Mouse (Mus musculus) liver, embryonic 14.5 days (tissue): ENCODE results near the gene Sept1. TPM values are rescaled to one million over a fixed set of nuclear protein-coding genes. Genes with fewer than 3 reads are reported as not detected.

Source experiments
- ATAC-seq: fragments of 200-750 bp; cut with Nextera tagmentation; 2 replicates; pipeline ENCODE4 v1.8.0; 2017; ENCODE audit warnings: moderate number of reproducible peaks, mild to moderate bottlenecking, moderate library complexity; ENCODE audit not compliant: insufficient read depth
- DNase-seq, 3 experiments: peaks; one replicate each; pipeline ENCODE4 v3.0.0-alpha.2; 2012 to 2013; ENCODE audit warnings: low read depth in 3 of 3, low spot score in 3 of 3
- H3K27ac ChIP-seq: fragments of 300-500 bp; sonication (generic); 2 replicates; pipeline ENCODE4 v1.5.1; 2014; ENCODE audit warnings: moderate library complexity, mild to moderate bottlenecking, control low read depth, inconsistent platforms
- H3K27me3 ChIP-seq: fragments of 300-500 bp; sonication (generic); 2 replicates; pipeline ENCODE4 v1.6.1; 2014; ENCODE audit warnings: mild to moderate bottlenecking, low read length, moderate library complexity; ENCODE audit not compliant: control insufficient read depth, insufficient read depth
- H3K36me3 ChIP-seq: fragments of 300-500 bp; sonication (generic); replicated peaks from 2 replicates; pipeline ENCODE4 v1.6.1; 2014; ENCODE audit warnings: low read depth; ENCODE audit not compliant: control insufficient read depth, insufficient read depth
- H3K4me1 ChIP-seq, 2 experiments: fragments of 200-500 bp in 1 of 2; fragments of 300-500 bp in 1 of 2; sonication (generic) in 1 of 2; replicated peaks; 2 replicates each; pipeline ENCODE4 v1.6.1; 2012 to 2014; ENCODE audit warnings: antibody characterized with exemption in 1 of 2, inconsistent platforms in 1 of 2, low read length in 1 of 2; ENCODE audit not compliant: control insufficient read depth in 2 of 2, insufficient read depth in 2 of 2
- H3K4me2 ChIP-seq: fragments of 300-500 bp; sonication (generic); 2 replicates; pipeline ENCODE4 v1.6.1; 2014; ENCODE audit warnings: low read depth, mild to moderate bottlenecking, control low read depth, moderate library complexity
- H3K4me3 ChIP-seq, 2 experiments: fragments of 200-500 bp in 1 of 2; fragments of 300-500 bp in 1 of 2; sonication (generic) in 1 of 2; 2 replicates each; pipeline ENCODE4 v1.5.1; 2012 to 2014; ENCODE audit warnings: low read depth in 2 of 2, low read length in 2 of 2, mild to moderate bottlenecking in 2 of 2, control low read depth in 1 of 2, inconsistent platforms in 1 of 2, moderate library complexity in 1 of 2; ENCODE audit not compliant: insufficient read depth in 1 of 2
- H3K9ac ChIP-seq: fragments of 300-500 bp; sonication (generic); replicated peaks from 2 replicates; pipeline ENCODE4 v1.6.1; 2014; ENCODE audit warnings: mild to moderate bottlenecking, control low read depth, moderate library complexity
- H3K9me3 ChIP-seq: fragments of 300-500 bp; sonication (generic); 2 replicates; pipeline ENCODE4 v1.6.1; 2016; ENCODE audit warnings: low read length, mixed read lengths; ENCODE audit not compliant: control insufficient read depth
- CTCF ChIP-seq: IDR thresholded peaks from 2 replicates; pipeline ENCODE4 v1.5.1; 2016; ENCODE audit warnings: antibody characterized with exemption, low read depth, control low read depth
- EP300 ChIP-seq: IDR thresholded peaks from 2 replicates; pipeline ENCODE4 v1.6.1; 2016; ENCODE audit warnings: antibody characterized with exemption, low read depth
- WGBS: fragments of 180-500 bp; shearing (Covaris S2); extraction: QIAGEN DNeasy Blood & Tissue Kit; methylation state at CpG from one replicate; pipeline ENCODE4 v1.1.7; 2014; ENCODE audit not compliant: insufficient replicate concordance; 5-methylcytosine and 5-hydroxymethylcytosine counted together
- polyA plus RNA-seq, 2 experiments: library from polyadenylated mRNA; depleted of rRNA in 1 of 2; stranded (reverse) in 1 of 2; unstranded in 1 of 2; fragments of >200 nt; fragmentation: Nextera tagmentation in 1 of 2; extraction: Ambion mirVana in 1 of 2; gene quantifications; 2 replicates each; pipeline versions ENCODE4 v1.2.1 to v1.2.3; 2012 to 2014

Sept1 gene
- polyA plus RNA-seq, 2 experiments, result 7.0 to 16.1 TPM

DNA sequence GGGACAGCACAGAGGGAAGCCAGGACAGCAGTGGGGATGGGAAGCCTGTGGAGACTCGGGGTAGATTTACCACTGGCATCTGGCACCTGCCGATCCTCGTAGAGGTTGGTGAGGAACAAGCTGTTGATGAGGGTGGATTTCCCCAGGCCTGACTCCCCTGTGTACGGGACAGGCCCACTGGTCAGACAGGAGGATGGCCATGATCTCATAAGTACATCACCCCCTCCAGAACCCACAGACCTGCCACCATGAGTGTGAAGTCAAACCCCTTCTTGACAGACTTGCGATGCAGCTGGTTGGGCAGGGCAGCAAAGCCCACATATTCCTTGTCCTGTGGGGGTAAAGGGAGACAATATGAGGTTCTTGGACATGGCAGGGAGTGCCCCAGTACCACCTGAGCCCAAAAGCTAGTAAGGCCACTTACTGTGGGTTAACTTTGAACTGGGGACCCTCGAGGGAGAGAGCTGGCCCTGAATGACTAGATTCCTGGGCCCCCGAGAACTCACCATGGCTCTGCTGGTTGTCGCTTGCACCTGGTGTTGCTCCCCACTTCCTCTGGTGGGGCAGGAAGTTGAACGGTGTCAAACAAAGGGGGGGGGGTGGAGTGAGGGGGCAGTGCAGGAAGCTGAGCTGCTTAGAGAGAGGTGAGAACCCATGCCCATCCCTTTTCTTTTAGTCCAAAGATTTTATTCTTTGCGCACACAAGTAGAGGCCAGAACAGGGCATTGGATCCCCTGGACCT lies 14.9 kb downstream of the Sept1 start:
- Histone ChIP-seq H3K4me1 (peaks cover 29 to 41% of the 10 kb centered on the region in 2 experiments), H3K27me3 (no peaks in the 10 kb centered on the region), H3K4me2 (peak overlapping the region; percentile 49), H3K36me3 (no peaks in the 10 kb centered on the region), H3K27ac (peak overlapping the region; percentile 91), H3K9me3 (no peaks in the 10 kb centered on the region), H3K9ac (peak overlapping the region; percentile 61), H3K4me3 (peak overlapping the region; percentile 1 to 12; a peak in 2 of 4 replicates)
- 30% methylated on average over 10 of the region's 10 CpGs for WGBS
- ATAC-seq (peak; percentile 12; the same call in 1 of the 2 replicates), DNase-seq (no peak)
- TF ChIP-seq CTCF (no peak), EP300 (no peak)

DNA sequence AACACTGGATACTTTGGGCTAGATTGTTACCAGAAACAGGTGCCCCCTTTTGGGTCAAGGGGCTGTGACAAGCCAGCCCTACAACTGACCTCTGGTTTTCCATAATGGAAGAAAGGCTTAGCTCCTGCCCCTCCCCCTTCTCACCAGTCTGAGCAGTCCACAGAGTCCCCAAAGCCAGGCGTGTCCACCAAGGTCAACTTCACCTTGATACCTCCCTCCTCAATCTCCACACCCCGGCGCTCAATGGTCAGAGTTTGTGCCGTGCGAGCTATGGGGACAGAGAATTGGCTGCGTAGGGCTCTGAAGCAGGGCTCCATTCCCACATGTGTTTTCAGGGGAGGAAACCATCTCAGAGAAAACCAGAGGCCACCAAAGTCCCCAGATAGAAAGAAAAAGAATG lies 15.5 kb downstream of the Sept1 start:
- Histone ChIP-seq H3K36me3 (no peaks in the 10 kb centered on the region), H3K27me3 (no peaks in the 10 kb centered on the region), H3K4me2 (peak overlapping the region; percentile 49), H3K4me3 (peak overlapping the region; percentile 2 to 12; a peak in 3 of 4 replicates), H3K27ac (peak overlapping the region; percentile 91), H3K9ac (peak overlapping the region; percentile 0), H3K9me3 (no peaks in the 10 kb centered on the region), H3K4me1 (peaks cover 23 to 36% of the 10 kb centered on the region in 2 experiments)
- no peak for ATAC-seq
- WGBS, result 64% methylated on average over 6 of the region's 6 CpGs
- no peak for TF ChIP-seq EP300
- no peak for TF ChIP-seq CTCF
- DNase-seq, result no peak

DNA sequence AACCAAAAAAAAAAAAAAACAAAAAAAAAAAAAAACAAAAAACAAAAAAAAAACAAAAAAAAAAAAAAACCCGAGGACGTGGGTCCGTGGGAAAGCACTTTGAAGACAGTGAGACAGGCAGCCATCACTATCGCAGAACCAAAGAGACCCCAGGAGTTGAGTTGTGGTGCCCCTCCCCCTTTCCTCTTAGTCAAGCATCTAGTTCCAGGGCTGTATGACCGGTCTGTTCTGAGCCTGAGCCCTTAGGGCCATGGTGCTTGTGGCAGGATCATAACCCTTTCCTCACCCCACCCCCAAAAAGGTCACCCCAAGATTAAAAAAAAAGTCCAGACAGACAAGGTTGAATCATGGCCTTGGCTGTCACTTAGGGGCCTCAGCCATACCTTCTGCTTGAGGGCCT lies 16.6 kb downstream of the Sept1 start:
- no peak overlapping the region for H3K9ac ChIP-seq
- 76% methylated on average over 5 of the region's 5 CpGs for WGBS
- no peak overlapping the region for H3K4me2 ChIP-seq
- no peaks in the 10 kb centered on the region for H3K27me3 ChIP-seq
- H3K36me3 ChIP-seq, result no peaks in the 10 kb centered on the region
- TF ChIP-seq EP300 (no peak), CTCF (no peak)
- H3K27ac ChIP-seq, result no peak overlapping the region
- H3K4me1 ChIP-seq, result peaks cover 22 to 36% of the 10 kb centered on the region in 2 experiments
- no peaks in the 10 kb centered on the region for H3K9me3 ChIP-seq
- H3K4me3 ChIP-seq, result no peak overlapping the region
- DNase-seq (no peak), ATAC-seq (no peak)

DNA sequence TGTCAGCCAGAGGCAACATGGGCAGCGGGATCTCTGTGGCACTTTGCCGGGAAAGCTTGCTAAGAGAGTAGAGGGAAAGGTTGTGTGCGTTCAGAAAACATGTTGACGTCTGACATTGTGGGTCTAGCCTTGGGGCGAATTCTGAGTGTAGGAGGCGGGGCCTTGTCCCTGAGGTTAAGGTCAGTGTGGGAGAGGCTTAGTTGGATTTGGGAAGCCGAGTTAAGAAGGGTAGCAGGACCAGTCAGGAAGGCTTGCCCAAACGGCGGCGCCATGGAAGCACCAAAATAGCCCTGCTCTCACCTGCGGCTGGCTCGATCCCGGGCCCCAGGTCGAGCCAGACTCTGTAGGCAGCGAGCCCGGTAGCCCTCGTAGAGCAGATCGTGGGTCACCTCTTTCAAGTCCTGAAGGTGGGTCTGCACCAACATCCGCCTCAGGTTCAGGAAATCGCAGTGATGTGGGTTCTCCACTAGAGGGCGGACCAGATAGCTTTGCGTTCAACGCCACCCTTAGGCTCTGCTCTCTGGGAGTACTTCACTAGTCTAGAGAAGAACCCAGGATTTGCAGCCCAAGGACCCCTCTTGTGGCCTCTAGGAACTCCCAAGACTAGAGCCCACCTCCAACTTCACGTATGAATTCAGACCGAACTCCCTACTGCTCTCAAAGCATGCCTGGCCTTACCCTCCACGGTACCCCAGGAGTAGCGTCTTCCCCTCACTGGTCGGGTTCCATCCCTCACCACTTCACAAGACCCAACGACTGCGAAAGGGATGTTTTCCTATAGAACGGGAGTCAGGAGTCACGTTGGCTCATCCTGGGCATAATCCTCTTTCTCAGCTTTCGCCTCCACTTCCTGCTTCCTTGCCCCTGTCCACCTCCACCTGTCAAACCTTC lies 17.7 kb downstream of the Sept1 start:
- ATAC-seq (peak; percentile 34; the same call in 1 of the 2 replicates), DNase-seq (peak in 2 of 3 experiments; percentile 55 to 67)
- Histone ChIP-seq H3K9me3 (no peaks in the 10 kb centered on the region), H3K4me2 (peak overlapping the region; percentile 41), H3K4me1 (peaks cover 22 to 36% of the 10 kb centered on the region in 2 experiments), H3K27ac (no peak overlapping the region), H3K36me3 (no peaks in the 10 kb centered on the region), H3K4me3 (peak overlapping the region; percentile 7 to 27; a peak in 2 of 4 replicates), H3K27me3 (no peaks in the 10 kb centered on the region), H3K9ac (no peak overlapping the region)
- no peak for TF ChIP-seq EP300
- TF ChIP-seq CTCF, result peak; percentile 96
- WGBS, result 28% methylated on average over 33 of the region's 33 CpGs

DNA sequence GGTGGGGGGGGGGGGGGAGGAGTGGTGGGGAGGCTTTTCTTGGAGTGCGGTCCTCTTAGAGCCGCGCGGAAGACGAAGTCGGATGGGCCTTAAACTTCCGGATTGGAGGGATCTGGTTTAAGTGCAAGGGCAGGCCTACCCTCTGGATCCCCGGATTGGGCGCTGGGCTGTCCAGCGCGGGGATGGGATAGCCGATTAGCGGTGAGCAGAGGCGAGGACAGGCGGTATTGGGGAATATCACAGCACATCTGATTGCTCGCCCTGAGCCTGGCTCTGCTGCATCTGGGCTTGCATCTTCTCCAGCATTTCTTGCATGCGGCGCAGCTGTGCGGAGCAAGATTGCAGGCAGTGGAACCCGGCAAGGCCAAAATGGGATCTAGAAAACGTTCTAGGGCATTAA lies 18.4 kb downstream of the Sept1 start:
- H3K36me3 ChIP-seq, result no peaks in the 10 kb centered on the region
- TF ChIP-seq CTCF (no peak), EP300 (no peak)
- H3K9ac ChIP-seq, result no peak overlapping the region
- H3K27ac ChIP-seq, result no peak overlapping the region
- H3K27me3 ChIP-seq, result no peaks in the 10 kb centered on the region
- 72% methylated on average over 21 of the region's 21 CpGs for WGBS
- ATAC-seq, result no peak
- DNase-seq, result no peak
- no peak overlapping the region for H3K4me3 ChIP-seq
- H3K4me1 ChIP-seq, result peaks cover 24 to 41% of the 10 kb centered on the region in 2 experiments
- H3K9me3 ChIP-seq, result no peaks in the 10 kb centered on the region
- H3K4me2 ChIP-seq, result no peak overlapping the region
